Mouse (Mus musculus): ENCODE results near the gene Wars2.

Wars2 gene

GRCm38 (mm10) chr3:99140940-99141854, at the start of gene Wars2:
Wars2 (plus strand) TSS chr3:99141068.
- DNase-seq: peak; percentile 95 to 96

DNA sequence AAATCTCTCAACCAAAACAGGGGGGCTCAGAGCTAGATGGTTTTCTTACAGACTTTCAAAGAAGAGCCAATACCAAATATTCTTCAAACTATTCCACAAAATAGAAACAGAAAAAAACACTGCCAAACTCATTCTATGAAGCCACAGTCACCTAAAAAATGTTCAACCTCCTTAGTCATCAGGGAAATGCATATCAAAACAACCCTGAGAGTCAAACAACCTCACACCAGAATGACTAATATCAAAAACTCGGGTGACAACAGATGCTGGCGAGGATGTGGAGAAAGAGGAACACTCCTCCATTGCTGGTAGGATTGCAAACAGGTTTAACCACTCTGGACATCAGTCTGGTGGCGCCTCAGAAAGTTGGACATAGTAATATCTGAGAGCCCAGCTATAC, 44.1 kb upstream of the Wars2 start:
- no peak for DNase-seq

- DNase-seq: no peak
Observed at GRCm38 (mm10) chr3:99110353-99111213, 30.3 kb upstream of the Wars2 start.

DNA sequence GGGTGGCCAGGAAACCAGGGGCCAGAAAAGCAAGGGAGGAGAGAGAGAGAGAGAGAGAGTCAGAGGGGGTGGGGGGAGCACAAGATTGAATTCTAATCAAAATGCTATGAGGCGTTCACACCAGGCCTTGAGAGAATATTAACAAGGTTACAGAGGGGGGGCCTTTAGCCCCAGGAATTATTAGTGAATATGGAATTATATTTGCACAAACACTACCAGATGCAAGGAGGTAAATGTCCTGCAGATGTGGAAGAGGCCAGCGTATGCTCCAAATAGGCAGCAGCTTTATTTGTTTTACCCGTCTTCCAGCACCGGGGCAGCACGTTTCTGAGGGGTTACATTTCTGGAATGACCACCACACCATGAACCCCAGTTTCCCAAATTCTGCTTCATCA, 29.7 kb upstream of the Wars2 start:
- DNase-seq: no peak

DNA sequence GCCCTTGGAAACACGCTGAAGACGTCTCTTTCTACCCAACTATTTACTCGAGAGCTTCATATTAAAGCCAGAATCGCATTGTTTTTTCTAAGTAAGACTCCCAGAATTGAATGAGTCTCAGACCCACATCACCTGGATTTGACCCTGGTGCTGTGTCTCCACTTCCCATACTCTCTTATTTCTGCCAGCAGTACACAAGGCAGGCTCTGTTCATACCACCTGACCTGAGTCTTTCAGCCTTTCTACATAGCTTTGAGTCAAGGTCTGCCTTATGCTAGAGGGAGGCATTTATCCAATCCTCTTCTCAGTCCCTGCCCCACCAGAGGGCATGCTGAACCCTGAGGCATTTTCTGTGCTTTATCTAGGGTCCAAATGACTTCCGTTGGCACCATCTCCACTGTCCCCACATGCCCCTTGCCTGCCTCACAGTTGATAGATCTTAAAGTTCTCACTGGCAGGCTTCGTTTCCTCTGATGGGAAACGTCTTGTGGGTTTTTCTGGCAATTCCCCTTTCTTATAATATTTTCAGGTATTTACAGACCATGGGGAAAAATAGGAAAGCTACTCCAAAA, 27.5 kb upstream of the Wars2 start:
- DNase-seq: no peak

GRCm38 (mm10) chr3:99120942-99121341, 19.9 kb upstream of the Wars2 start:
- DNase-seq: no peak

- no peak for DNase-seq
Observed at GRCm38 (mm10) chr3:99130521-99130920, 10.3 kb upstream of the Wars2 start.

DNA sequence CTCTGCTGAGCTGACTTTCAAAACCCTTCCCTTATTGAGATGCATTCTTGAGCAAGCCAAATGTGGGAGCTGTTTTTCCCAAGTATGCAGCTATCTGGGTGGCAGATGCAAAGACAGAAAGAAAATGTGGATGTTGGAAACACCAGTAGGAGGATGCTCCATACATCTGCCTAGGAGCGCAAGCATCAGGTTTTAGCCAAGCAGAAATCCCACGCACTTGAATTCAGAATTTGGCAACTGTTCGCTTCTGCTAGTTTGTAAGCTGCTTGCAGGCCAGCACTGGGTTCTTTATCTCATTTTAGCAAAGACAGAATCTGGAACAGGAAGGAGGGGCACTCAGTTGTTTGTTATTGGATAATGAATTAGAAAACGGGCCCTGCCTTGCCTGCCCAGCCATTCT, 8.9 kb upstream of the Wars2 start:
- DNase-seq: no peak

DNA sequence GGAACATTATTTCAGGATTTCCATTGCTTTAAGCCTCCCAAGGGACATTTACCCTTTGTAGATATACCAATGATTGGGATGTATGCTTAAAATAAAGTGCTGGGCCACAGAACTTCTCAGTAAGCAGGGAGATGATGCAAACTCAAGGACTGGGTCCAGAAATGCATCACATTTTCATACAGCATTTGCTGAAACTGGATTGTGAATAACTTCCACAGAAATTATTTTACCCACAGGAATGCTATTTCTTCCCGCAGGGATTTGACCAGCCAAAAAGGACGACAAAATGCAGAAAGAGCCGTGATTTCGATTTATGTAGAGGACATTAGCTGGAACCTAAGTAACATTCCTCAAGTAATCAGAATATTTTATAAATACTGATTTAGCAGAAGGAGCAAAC, 7.0 kb upstream of the Wars2 start:
- no peak for DNase-seq

- DNase-seq: no peak
Observed at GRCm38 (mm10) chr3:99147886-99148285, 7.0 kb downstream of the Wars2 start.

DNA sequence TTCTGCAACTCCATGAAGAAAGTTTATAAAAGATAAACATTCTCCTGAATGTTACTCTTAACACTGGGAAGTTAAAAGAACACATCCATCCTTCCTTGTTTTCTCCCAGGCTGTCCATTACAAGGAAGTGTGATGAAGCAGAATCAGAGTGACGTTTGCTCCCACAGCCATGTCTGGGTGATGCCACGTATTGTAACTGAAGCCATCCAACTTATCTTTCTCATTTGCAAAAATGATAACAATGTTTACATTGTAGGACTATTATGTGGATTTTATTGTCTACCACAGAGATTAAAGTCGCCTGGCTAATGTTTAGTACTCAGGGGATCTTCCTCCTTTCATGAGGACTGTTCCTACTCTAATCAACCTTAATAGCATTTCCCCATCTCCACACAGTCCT, 8.2 kb downstream of the Wars2 start:
- no peak for DNase-seq

GRCm38 (mm10) chr3:99156286-99156685, 15.4 kb downstream of the Wars2 start:
- DNase-seq: no peak

- DNase-seq: peak in 1 of 2 experiments; percentile 4
Observed at GRCm38 (mm10) chr3:99156987-99157386, 16.1 kb downstream of the Wars2 start.

- peak; percentile 5 for DNase-seq
Observed at GRCm38 (mm10) chr3:99157451-99158015, 16.7 kb downstream of the Wars2 start.

DNA sequence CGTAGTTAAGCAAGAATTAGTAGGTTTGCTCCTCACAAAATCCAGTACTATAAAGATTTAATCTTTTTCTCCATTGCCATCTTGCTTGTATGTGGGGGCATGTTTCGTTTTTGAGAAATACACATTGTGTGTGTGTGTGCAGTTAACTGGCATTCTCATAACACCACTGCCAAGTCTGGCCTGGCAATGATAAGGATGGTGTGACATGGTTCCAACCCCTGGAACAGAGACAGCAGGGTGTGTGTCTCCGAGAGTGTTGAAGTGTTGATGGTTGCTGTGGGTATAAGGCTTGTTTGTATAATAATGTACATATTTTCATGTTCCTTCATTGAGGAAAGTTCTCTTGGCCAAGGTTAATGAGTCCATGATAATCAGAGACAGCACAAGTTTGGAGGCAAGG, 19.1 kb downstream of the Wars2 start:
- no peak for DNase-seq

DNA sequence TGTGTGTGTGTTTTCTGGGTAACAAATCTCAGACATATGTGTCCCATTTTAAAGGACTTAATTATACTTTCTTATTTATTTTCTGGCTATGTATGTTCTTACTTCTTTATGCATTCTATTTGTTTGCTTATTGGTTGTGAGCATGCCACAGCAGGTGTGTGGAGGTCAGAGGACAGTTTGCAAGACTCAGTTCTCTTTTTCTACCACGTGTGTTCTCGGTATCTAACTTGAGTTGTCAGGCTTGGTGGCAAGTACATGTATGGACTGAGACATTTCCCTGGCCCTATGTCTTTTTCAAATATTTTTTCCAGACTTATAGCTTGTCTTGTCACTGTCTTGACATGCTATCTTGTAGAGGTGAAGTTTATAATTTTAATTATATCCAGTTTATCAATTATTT, 21.3 kb downstream of the Wars2 start:
- no peak for DNase-seq

DNA sequence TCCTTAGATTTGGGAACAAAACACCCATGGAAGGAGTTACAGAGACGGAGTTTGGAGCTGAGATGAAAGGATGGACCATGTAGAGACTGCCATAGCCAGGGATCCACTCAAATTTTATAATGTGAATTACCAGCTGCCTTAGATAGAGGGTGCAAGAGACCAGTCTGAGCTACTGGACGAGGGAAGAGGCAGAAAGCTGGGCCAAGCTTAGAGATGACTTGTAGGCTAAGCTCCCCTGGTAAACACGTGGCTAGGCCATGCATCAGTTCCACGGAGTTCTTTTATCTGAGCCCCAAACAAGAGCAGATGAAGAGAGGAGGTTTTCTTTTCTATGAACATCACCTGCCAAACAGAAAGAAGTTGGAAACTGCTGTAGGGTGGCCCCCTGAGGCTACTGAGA, 26.9 kb downstream of the Wars2 start:
- DNase-seq: no peak

- DNase-seq: no peak
Observed at GRCm38 (mm10) chr3:99173178-99173577, 32.3 kb downstream of the Wars2 start.

- no peak for DNase-seq
Observed at GRCm38 (mm10) chr3:99174658-99175304, 33.9 kb downstream of the Wars2 start.

DNA sequence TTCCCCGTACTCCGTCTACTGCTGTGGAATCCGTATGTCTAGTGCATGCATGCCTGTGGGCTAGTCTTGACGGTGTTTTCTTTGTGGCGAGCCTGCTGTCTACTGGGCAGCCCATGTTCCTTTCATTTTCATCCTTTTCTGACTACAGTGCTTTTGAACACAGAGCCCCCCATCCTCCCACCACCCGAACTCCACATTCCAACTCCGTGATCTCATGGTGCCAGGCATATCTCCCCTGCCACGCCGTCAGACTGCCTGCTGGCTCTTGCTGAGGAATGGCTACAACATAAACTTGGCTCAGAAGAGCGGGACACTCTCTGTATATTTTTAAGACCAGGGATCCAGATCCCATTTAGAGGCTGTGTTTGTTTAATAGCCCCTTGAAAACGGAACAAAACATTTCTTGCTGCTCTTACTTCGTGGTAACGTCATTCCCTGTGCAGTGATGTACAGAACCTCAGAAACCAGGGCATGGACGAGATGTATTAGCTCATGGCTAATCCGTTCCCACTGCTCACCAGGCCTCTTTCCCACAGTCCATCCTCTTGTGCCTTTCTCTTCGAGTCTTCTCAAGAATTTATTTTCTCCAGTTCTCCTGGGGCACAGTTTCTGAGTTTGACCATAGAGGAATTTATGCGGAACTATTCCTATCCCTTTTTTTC, 42.6 kb downstream of the Wars2 start:
- DNase-seq: no peak

DNA sequence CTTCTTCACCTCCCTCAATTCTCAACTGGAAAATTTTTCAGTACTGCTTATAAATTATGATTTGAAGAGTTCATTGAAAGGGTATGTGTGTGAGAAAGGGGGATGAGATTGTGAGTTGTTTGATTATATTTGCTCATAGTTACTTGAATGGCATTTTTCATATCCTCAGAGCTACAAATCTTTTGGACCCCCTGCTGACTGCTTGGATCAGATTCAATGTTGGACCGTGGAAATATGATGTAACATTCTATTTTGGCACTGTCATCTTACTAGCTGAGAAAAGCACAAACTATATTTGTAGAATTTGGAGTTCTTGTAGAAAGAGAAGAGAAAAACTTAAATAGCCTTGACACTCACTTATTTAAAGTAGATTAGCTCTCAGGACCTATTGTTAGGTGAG, 43.5 kb downstream of the Wars2 start:
- DNase-seq: peak; percentile 51 to 77

DNA sequence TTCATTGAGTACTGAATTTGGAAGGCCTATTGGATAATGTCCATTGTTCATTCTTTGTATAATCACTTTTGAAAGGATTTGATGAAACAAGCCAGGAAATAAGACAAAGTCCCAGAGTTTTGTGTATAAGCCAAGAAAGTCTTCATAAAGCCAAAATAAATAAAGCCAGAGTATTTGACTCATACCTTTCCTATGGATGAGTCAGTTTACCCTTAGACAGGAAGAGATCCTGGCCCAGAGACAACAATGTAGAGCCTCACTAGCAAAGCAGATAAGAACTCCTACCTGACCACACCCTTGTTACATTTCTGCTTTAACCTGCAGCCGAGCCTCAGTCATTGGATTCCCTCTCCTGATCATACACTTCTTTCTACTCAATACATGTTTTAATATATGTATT, 47.2 kb downstream of the Wars2 start:
- DNase-seq: no peak
